Mouse (Mus musculus): ENCODE results near the gene B2m.

DNA sequence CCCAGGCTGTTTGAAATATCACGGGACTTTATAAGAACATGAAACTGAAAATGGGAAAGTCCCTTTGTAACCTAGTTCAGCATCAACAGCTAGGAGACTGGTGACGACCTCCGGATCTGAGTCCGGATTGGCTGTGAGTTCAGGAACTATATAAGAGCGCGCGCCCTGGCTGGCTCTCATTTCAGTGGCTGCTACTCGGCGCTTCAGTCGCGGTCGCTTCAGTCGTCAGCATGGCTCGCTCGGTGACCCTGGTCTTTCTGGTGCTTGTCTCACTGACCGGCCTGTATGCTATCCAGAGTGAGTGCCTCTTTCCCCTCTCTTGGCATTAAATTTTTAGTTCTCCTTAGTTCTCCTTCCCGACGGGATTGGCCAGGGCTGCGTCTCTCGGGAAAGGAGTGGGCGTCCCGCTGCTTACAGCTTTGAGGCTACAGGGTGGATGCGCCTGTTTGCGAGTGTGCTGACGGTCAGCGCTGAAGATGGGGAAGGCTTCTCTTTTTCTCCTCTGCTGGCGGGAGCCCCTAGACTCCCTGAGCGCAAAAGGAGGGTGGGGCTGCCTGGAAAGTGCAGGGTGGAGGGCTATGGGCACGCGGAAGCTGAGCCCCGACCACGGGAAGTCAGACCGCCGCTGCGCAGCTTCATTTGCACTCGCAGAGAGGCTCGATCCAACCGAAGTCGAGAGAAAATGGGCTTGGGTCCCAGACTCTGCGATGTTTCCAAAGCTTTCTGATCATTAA is at the start of gene B2m:
- TF ChIP-seq CTCF (IDR thresholded peaks at IDR 0.05; ENCODE audit: control insufficient read depth, insufficient read depth, insufficient read length) (no peak), MAX (IDR thresholded peaks at IDR 0.05) (no peak), USF1 (IDR thresholded peaks at IDR 0.05; ENCODE audit: low read depth) (no peak)
